Mouse (Mus musculus) cerebellum, adult 2 months (tissue): ENCODE results near the gene Sox5.

Source experiments
- CTCF ChIP-seq: fragments of 200-500 bp; IDR thresholded peaks from 2 replicates; pipeline ENCODE4 v1.5.1; 2011; ENCODE audit warnings: low read depth, mild to moderate bottlenecking, control low read depth, low read length, moderate library complexity, borderline replicate concordance; ENCODE audit not compliant: insufficient read depth
- POLR2A ChIP-seq: fragments of 200-500 bp; IDR thresholded peaks from 2 replicates; pipeline ENCODE4 v1.6.1; 2011; ENCODE audit warnings: low read length, control low read depth, borderline replicate concordance; ENCODE audit not compliant: insufficient read depth

- TF ChIP-seq CTCF (no peak), POLR2A (no peak)
Measured at GRCm38 (mm10) chr6:144105645-144106044, 676.1 kb downstream of the Sox5 start.
